Mouse (Mus musculus) neural tube, embryonic 15.5 days (tissue): ENCODE results near the gene Gabbr2. TPM values are rescaled to one million over a fixed set of nuclear protein-coding genes. Genes with fewer than 3 reads are reported as not detected.

Source experiments
- ATAC-seq: fragments of 200-750 bp; cut with Nextera tagmentation; 2 replicates; pipeline ENCODE4 v1.8.0; 2017; ENCODE audit warnings: mild to moderate bottlenecking, moderate TSS enrichment, moderate library complexity; ENCODE audit not compliant: low FRiP score
- H3K27ac ChIP-seq: fragments of 300-500 bp; sonication (generic); replicated peaks from 2 replicates; pipeline ENCODE4 v1.5.1; 2015; ENCODE audit warnings: mild to moderate bottlenecking, inconsistent platforms
- H3K27me3 ChIP-seq: fragments of 300-500 bp; sonication (generic); replicated peaks from 2 replicates; pipeline ENCODE4 v1.6.1; 2015; ENCODE audit warnings: inconsistent platforms
- H3K36me3 ChIP-seq: fragments of 300-500 bp; sonication (generic); 2 replicates; pipeline ENCODE4 v1.6.1; 2015; ENCODE audit warnings: inconsistent platforms
- H3K4me1 ChIP-seq: fragments of 300-500 bp; sonication (generic); 2 replicates; pipeline ENCODE4 v1.6.1; 2015; ENCODE audit warnings: inconsistent platforms
- H3K4me2 ChIP-seq: fragments of 300-500 bp; sonication (generic); 2 replicates; pipeline ENCODE4 v1.6.1; 2015; ENCODE audit warnings: inconsistent platforms, mild to moderate bottlenecking, moderate library complexity
- H3K4me3 ChIP-seq: fragments of 300-500 bp; sonication (generic); replicated peaks from 2 replicates; pipeline ENCODE4 v1.5.1; 2015; ENCODE audit warnings: mild to moderate bottlenecking, inconsistent platforms
- H3K9ac ChIP-seq: fragments of 300-500 bp; sonication (generic); replicated peaks from 2 replicates; pipeline ENCODE4 v1.6.1; 2015; ENCODE audit warnings: mild to moderate bottlenecking, inconsistent platforms
- H3K9me3 ChIP-seq: fragments of 300-500 bp; sonication (generic); replicated peaks from 2 replicates; pipeline ENCODE4 v1.6.1; 2016; ENCODE audit warnings: inconsistent platforms
- WGBS: fragments of 180-500 bp; shearing (Covaris S2); methylation state at CpG from one replicate; pipeline ENCODE4 v1.1.7; 2015; ENCODE audit warnings: mixed read lengths; 5-methylcytosine and 5-hydroxymethylcytosine counted together
- polyA plus RNA-seq: library from polyadenylated mRNA; unstranded; fragments of >200 nt; fragmentation: Nextera tagmentation; extraction: Ambion mirVana; gene quantifications from 2 replicates; pipeline ENCODE4 v1.2.1, GENCODE M21; 2015

Gene Gabbr2
- polyA plus RNA-seq, 1 experiment from 2014 or later, result 12.5 TPM

- Histone ChIP-seq H3K36me3 (no peaks in the 10 kb centered on the region), H3K4me1 (peaks cover 3% of the 10 kb centered on the region; the same call in 1 of the 2 replicates), H3K27ac (no peak overlapping the region), H3K4me2 (peak overlapping the region; percentile 22; the same call in 1 of the 2 replicates), H3K4me3 (no peak overlapping the region), H3K27me3 (peaks cover 3% of the 10 kb centered on the region; the same call in 1 of the 2 replicates), H3K9me3 (no peaks in the 10 kb centered on the region), H3K9ac (no peak overlapping the region)
- WGBS, result 9% methylated on average over 23 of the region's 23 CpGs
- no peak for ATAC-seq
Measured at GRCm38 (mm10) chr4:46620330-46620729, 371.3 kb downstream of the Gabbr2 start.

- ATAC-seq, result no peak
- no peak overlapping the region for H3K27ac ChIP-seq
- no peak overlapping the region for H3K4me3 ChIP-seq
- no peak overlapping the region for H3K4me2 ChIP-seq
- no peak overlapping the region for H3K9ac ChIP-seq
- peaks cover 10% of the 10 kb centered on the region; the same call in 1 of the 2 replicates for H3K27me3 ChIP-seq
- H3K4me1 ChIP-seq, result peaks cover 3% of the 10 kb centered on the region; the same call in 1 of the 2 replicates
- WGBS, result 66% methylated on average over 11 of the region's 11 CpGs
- no peaks in the 10 kb centered on the region for H3K9me3 ChIP-seq
- no peaks in the 10 kb centered on the region for H3K36me3 ChIP-seq
Measured at GRCm38 (mm10) chr4:46618196-46618817, 373.4 kb downstream of the Gabbr2 start.

DNA sequence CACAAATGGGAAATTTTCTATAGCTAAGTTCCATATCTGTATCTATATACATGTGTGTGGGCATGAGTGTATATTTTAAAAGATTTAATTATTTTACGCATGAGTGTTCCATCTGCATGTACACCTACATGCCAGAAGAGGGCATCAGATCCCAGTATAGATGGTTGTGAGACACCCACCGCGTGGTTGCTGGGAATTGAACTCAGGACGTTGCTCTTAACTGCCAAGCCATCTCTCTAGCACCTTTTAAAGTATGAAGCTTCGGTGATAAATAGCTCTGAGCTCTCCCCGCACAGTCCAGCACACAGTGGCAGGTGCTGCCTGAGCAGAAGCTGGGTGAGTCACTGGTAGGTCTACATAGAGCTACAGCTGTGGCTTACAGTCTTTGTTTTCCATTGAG lies 374.3 kb downstream of the Gabbr2 start:
- Histone ChIP-seq H3K36me3 (no peaks in the 10 kb centered on the region), H3K27ac (no peak overlapping the region), H3K4me2 (no peak overlapping the region), H3K27me3 (peaks cover 10% of the 10 kb centered on the region; the same call in 1 of the 2 replicates), H3K9me3 (no peaks in the 10 kb centered on the region), H3K4me1 (peaks cover 3% of the 10 kb centered on the region; the same call in 1 of the 2 replicates), H3K4me3 (no peak overlapping the region), H3K9ac (no peak overlapping the region)
- WGBS, result 78% methylated on average over 6 of the region's 6 CpGs
- no peak for ATAC-seq

DNA sequence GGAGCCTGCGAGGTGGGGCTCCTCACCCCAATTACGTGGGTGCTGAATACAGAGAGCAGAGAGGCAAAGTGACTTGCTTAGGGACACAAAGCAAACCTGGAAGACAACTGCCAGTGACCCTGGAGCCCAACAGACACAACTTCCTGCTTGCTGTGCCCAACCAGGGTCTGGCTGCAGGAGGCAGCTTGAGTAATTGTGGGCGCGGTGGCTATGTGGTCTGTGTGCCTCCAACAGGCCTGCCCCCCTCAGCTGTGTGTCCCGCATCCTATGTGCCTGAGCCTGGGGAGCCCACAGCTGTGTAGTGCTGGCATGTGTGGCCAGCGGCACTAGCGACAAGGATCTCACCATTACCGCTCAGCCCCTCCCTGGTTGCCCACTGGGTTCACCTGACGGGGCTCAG lies 377.0 kb downstream of the Gabbr2 start:
- Histone ChIP-seq H3K9ac (no peak overlapping the region), H3K27ac (no peak overlapping the region), H3K4me2 (no peak overlapping the region), H3K9me3 (no peaks in the 10 kb centered on the region), H3K4me3 (no peak overlapping the region), H3K27me3 (peaks cover 18% of the 10 kb centered on the region; the same call in 1 of the 2 replicates), H3K36me3 (no peaks in the 10 kb centered on the region), H3K4me1 (0 out of 2 replicates have a peak, but pooled peaks cover 3% of the 10 kb centered on the region)
- WGBS, result 82% methylated on average over 9 of the region's 9 CpGs
- ATAC-seq, result no peak

DNA sequence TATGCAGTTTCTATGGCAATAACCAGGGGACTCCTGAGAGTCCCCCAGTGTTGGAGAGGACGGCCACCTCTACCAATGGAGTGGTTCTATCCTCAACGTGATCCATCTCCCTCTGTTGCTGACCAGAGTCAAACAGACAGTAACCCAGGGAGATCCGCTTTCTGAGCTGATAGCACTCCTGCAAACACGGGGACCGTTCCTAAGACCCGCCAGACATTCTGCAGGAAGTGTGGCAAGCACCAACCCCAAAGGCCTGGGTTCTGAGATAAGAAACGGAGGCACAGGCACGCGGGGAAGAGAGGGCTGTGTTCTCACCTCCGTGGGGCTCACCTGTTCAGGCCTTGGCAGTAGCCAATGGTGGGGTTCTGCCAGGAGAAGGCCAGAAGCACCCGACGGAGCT lies 378.1 kb downstream of the Gabbr2 start:
- 81% methylated on average over 12 of the region's 12 CpGs for WGBS
- Histone ChIP-seq H3K4me2 (no peak overlapping the region), H3K27me3 (peaks cover 23% of the 10 kb centered on the region; the same call in 1 of the 2 replicates), H3K27ac (no peak overlapping the region), H3K9ac (no peak overlapping the region), H3K4me3 (no peak overlapping the region), H3K4me1 (0 out of 2 replicates have a peak, but pooled peaks cover 3% of the 10 kb centered on the region), H3K36me3 (no peaks in the 10 kb centered on the region), H3K9me3 (no peaks in the 10 kb centered on the region)
- no peak for ATAC-seq

Other genes starting within 250 kb of the Gabbr2 start
- 3.8 and 4.4 TPM in 2 replicates for gene Anks6, start 65.6 kb upstream of the Gabbr2 start, polyA plus RNA-seq
- gene Galnt12, start 100.0 kb upstream of the Gabbr2 start, polyA plus RNA-seq, result 1.3 and 5.0 TPM in 2 replicates
- 3.9 and 7.9 TPM in 2 replicates for gene Col15a1, start 216.3 kb upstream of the Gabbr2 start, polyA plus RNA-seq